Mouse (Mus musculus) small intestine, adult 2 months (tissue): ENCODE measurements around the gene Adamts14. TPM values are rescaled to one million over a fixed set of nuclear protein-coding genes. Genes with fewer than 3 reads are reported as not detected.

Experiments
- H3K27ac ChIP-seq: fragments of 200-500 bp; 2 replicates; pipeline ENCODE4 v1.5.1; 2012; ENCODE audit warnings: low read depth, low read length, control low read depth, inconsistent platforms; ENCODE audit not compliant: insufficient read depth
- H3K27me3 ChIP-seq: fragments of 200-500 bp; 2 replicates; pipeline ENCODE4 v1.6.1; 2012; ENCODE audit warnings: mild to moderate bottlenecking, moderate library complexity, low read length, inconsistent platforms; ENCODE audit not compliant: control insufficient read depth, insufficient read depth
- H3K36me3 ChIP-seq: fragments of 200-500 bp; 2 replicates; pipeline ENCODE4 v1.6.1; 2012; ENCODE audit warnings: mild to moderate bottlenecking, low read length, control low read depth, inconsistent platforms; ENCODE audit not compliant: control insufficient read depth, insufficient read depth
- H3K4me1 ChIP-seq: fragments of 200-500 bp; 2 replicates; pipeline ENCODE4 v1.6.1; 2012; ENCODE audit warnings: low read length, inconsistent platforms, mixed read lengths; ENCODE audit not compliant: control insufficient read depth, insufficient read depth, insufficient read length
- H3K4me3 ChIP-seq: fragments of 200-500 bp; 2 replicates; pipeline ENCODE4 v1.5.1; 2012; ENCODE audit warnings: low read depth, mild to moderate bottlenecking, control low read depth, inconsistent platforms, low read length, moderate library complexity
- CTCF ChIP-seq: fragments of 200-500 bp; IDR thresholded peaks from 2 replicates; pipeline ENCODE4 v1.5.1; 2012; ENCODE audit warnings: low read depth, mild to moderate bottlenecking, control low read depth, inconsistent platforms, low read length, moderate library complexity, mixed read lengths; ENCODE audit not compliant: insufficient replicate concordance, insufficient read length; ENCODE audit errors: extremely low read depth
- POLR2A ChIP-seq: fragments of 200-500 bp; IDR thresholded peaks from 2 replicates; pipeline ENCODE4 v1.6.1; 2012; ENCODE audit warnings: low read depth, mild to moderate bottlenecking, control low read depth, inconsistent platforms, low read length, moderate library complexity
- WGBS: fragments of 180-500 bp; shearing (Covaris S2); methylation state at CpG from one replicate; pipeline ENCODE4 v1.1.7; 2018; 5-methylcytosine and 5-hydroxymethylcytosine counted together
- polyA plus RNA-seq: library from polyadenylated mRNA; depleted of rRNA; stranded (reverse); fragments of >200 nt; gene quantifications from 2 replicates; pipeline ENCODE4 v1.2.3, GENCODE M21; 2012

The Adamts14 gene
- polyA plus RNA-seq, 1 experiment, result 1.8 TPM

- no peaks in the 10 kb centered on the region for H3K36me3 ChIP-seq
- H3K4me1 ChIP-seq, result peaks cover 5% of the 10 kb centered on the region; the same call in 1 of the 2 replicates
- no peak overlapping the region for H3K27ac ChIP-seq
- no peaks in the 10 kb centered on the region for H3K27me3 ChIP-seq
- TF ChIP-seq CTCF (no peak), POLR2A (no peak)
- H3K4me3 ChIP-seq, result no peak overlapping the region
- WGBS, result 87% methylated on average over 8 of the region's 8 CpGs
These were observed 94.6 kb downstream of the Adamts14 start for GRCm38 (mm10) chr10:61178687-61179086.

- Histone ChIP-seq H3K27me3 (no peaks in the 10 kb centered on the region), H3K4me3 (no peak overlapping the region), H3K27ac (no peak overlapping the region), H3K36me3 (no peaks in the 10 kb centered on the region), H3K4me1 (peaks cover 5% of the 10 kb centered on the region; the same call in 1 of the 2 replicates)
- TF ChIP-seq CTCF (no peak), POLR2A (no peak)
- 74% methylated on average over 4 of the region's 4 CpGs for WGBS
These were observed 95.5 kb downstream of the Adamts14 start for GRCm38 (mm10) chr10:61177751-61178150.

- 54% methylated on average over 7 of the region's 7 CpGs for WGBS
These were observed 96.9 kb downstream of the Adamts14 start for GRCm38 (mm10) chr10:61176221-61176790.

GRCm38 (mm10) chr10:61175442-61176204 lies 97.6 kb downstream of the Adamts14 start:
- Histone ChIP-seq H3K4me1 (peaks cover 5% of the 10 kb centered on the region; the same call in 1 of the 2 replicates), H3K4me3 (no peak overlapping the region), H3K27ac (no peak overlapping the region), H3K36me3 (no peaks in the 10 kb centered on the region), H3K27me3 (no peaks in the 10 kb centered on the region)
- TF ChIP-seq CTCF (peak; percentile 40; the same call in 1 of the 2 replicates), POLR2A (no peak)
- WGBS, result 14% methylated on average over 24 of the region's 24 CpGs

More at GRCm38 (mm10) chr10:61176221-61176790, 96.9 kb downstream of the Adamts14 start:
- no peaks in the 10 kb centered on the region for H3K27me3 ChIP-seq
- peaks cover 5% of the 10 kb centered on the region; the same call in 1 of the 2 replicates for H3K4me1 ChIP-seq
- no peak overlapping the region for H3K27ac ChIP-seq
- no peak overlapping the region for H3K4me3 ChIP-seq
- TF ChIP-seq POLR2A, result no peak
- no peak for TF ChIP-seq CTCF
- no peaks in the 10 kb centered on the region for H3K36me3 ChIP-seq

GRCm38 (mm10) chr10:61174711-61175441 lies 98.4 kb downstream of the Adamts14 start:
- Histone ChIP-seq H3K27me3 (no peaks in the 10 kb centered on the region), H3K4me3 (no peak overlapping the region), H3K27ac (no peak overlapping the region), H3K4me1 (peaks cover 5% of the 10 kb centered on the region; the same call in 1 of the 2 replicates), H3K36me3 (no peaks in the 10 kb centered on the region)
- TF ChIP-seq POLR2A (no peak), CTCF (no peak)
- 40% methylated on average over 13 of the region's 13 CpGs for WGBS

GRCm38 (mm10) chr10:61172496-61172895 lies 100.7 kb downstream of the Adamts14 start:
- Histone ChIP-seq H3K4me1 (peaks cover 5% of the 10 kb centered on the region; the same call in 1 of the 2 replicates), H3K36me3 (no peaks in the 10 kb centered on the region), H3K4me3 (no peak overlapping the region), H3K27me3 (no peaks in the 10 kb centered on the region; the same call in 1 of the 2 replicates), H3K27ac (no peak overlapping the region)
- no peak for TF ChIP-seq POLR2A
- TF ChIP-seq CTCF, result no peak
- WGBS, result 80% methylated on average over 4 of the region's 4 CpGs
